Mouse (Mus musculus): ENCODE results near the gene 4930519G04Rik. TPM values are rescaled to one million over a fixed set of nuclear protein-coding genes. Genes with fewer than 3 reads are reported as not detected.
"Not testable (repeated sequence)": the region's sequence is repeated elsewhere in the genome, so short reads cannot be mapped to it uniquely, and the experiment has no call there.

Gene 4930519G04Rik
- polyA plus RNA-seq, 1 experiment, result not detected

- Histone ChIP-seq H3K27me3 (ENCODE audit: control insufficient read depth, insufficient read depth, insufficient read length) (no peaks in the 10 kb centered on the region), H3K4me3 (ENCODE audit: insufficient read depth, poor library complexity, severe bottlenecking) (no peak overlapping the region), H3K79me3 (ENCODE audit: low read depth) (no peaks in the 10 kb centered on the region), H3K36me3 (ENCODE audit: control insufficient read depth, insufficient read depth) (no peaks in the 10 kb centered on the region), H3K79me2 (ENCODE audit: control insufficient read depth, insufficient read depth) (no peaks in the 10 kb centered on the region), H3ac (ENCODE audit: control insufficient read depth, insufficient read length, low read depth) (no peak overlapping the region)
- TF ChIP-seq CTCF (IDR thresholded peaks at IDR 0.05; ENCODE audit: control insufficient read depth, insufficient read depth, insufficient read length), result no peak
- TF ChIP-seq MYOD1 (IDR thresholded peaks at IDR 0.05; ENCODE audit: control insufficient read depth, insufficient read length, low read depth), result no peak
- no peak for TF ChIP-seq FOSL1 (IDR thresholded peaks at IDR 0.05; ENCODE audit: insufficient read depth, low read length, poor library complexity, severe bottlenecking)
- no peak for TF ChIP-seq MAX (IDR thresholded peaks at IDR 0.05)
- TF ChIP-seq USF1 (IDR thresholded peaks at IDR 0.05; ENCODE audit: low read depth), result no peak
- TF ChIP-seq CEBPB (IDR thresholded peaks at IDR 0.05; ENCODE audit: low read depth), result no peak
- TF ChIP-seq MYOG (IDR thresholded peaks at IDR 0.05; ENCODE audit: control insufficient read depth, extremely low read depth, insufficient read length), result no peak
Observed at GRCm38 (mm10) chr5:114825978-114826691, 27.3 kb upstream of the 4930519G04Rik start.

GRCm38 (mm10) chr5:114827427-114827826, 26.0 kb upstream of the 4930519G04Rik start:
- no peaks in the 10 kb centered on the region for H3K79me3 ChIP-seq (ENCODE audit: low read depth)
- no peak overlapping the region for H3K4me3 ChIP-seq (ENCODE audit: insufficient read depth, poor library complexity, severe bottlenecking)
- no peaks in the 10 kb centered on the region for H3K27me3 ChIP-seq (ENCODE audit: control insufficient read depth, insufficient read depth, insufficient read length)
- H3K36me3 ChIP-seq (ENCODE audit: control insufficient read depth, insufficient read depth), result no peaks in the 10 kb centered on the region
- no peak overlapping the region for H3ac ChIP-seq (ENCODE audit: control insufficient read depth, insufficient read length, low read depth)
- TF ChIP-seq CTCF (IDR thresholded peaks at IDR 0.05; ENCODE audit: control insufficient read depth, insufficient read depth, insufficient read length), result no peak
- TF ChIP-seq USF1 (IDR thresholded peaks at IDR 0.05; ENCODE audit: low read depth), result no peak
- peak; percentile 78 for TF ChIP-seq CEBPB (IDR thresholded peaks at IDR 0.05; ENCODE audit: low read depth)
- TF ChIP-seq MYOG (IDR thresholded peaks at IDR 0.05; ENCODE audit: control insufficient read depth, extremely low read depth, insufficient read length), result no peak
- no peak for TF ChIP-seq FOSL1 (IDR thresholded peaks at IDR 0.05; ENCODE audit: insufficient read depth, low read length, poor library complexity, severe bottlenecking)
- TF ChIP-seq MYOD1 (IDR thresholded peaks at IDR 0.05; ENCODE audit: control insufficient read depth, insufficient read length, low read depth), result peak; percentile 74
- no peak for TF ChIP-seq MAX (IDR thresholded peaks at IDR 0.05)
- no peaks in the 10 kb centered on the region for H3K79me2 ChIP-seq (ENCODE audit: control insufficient read depth, insufficient read depth)

DNA sequence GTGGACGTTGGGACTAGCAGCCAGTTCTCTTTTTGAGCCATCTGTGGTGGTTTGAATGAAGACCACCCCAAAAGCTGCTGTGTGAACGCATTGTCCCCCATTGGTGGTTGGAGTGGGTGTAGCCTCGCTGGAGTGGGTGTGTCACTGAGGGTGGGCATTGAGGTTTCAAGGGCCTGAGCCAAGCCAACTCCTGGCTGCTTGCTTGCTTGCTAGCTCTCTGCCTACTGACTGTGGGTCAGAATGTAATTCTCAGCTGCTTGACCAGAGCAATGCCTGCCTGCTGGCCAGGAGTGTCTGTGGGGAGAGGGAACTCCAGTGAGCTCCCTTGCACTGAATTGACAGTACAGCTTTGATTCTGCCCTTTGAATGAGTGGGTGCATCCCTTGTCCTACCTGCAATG, 23.7 kb upstream of the 4930519G04Rik start:
- Histone ChIP-seq H3K27me3 (ENCODE audit: control insufficient read depth, insufficient read depth, insufficient read length) (no peaks in the 10 kb centered on the region), H3K4me3 (ENCODE audit: insufficient read depth, poor library complexity, severe bottlenecking) (no peak overlapping the region)

GRCm38 (mm10) chr5:114836886-114837285, 16.6 kb upstream of the 4930519G04Rik start:
- H3K79me3 ChIP-seq (ENCODE audit: low read depth), result no peaks in the 10 kb centered on the region
- no peak overlapping the region for H3ac ChIP-seq (ENCODE audit: control insufficient read depth, insufficient read length, low read depth)
- H3K79me2 ChIP-seq (ENCODE audit: control insufficient read depth, insufficient read depth), result no peaks in the 10 kb centered on the region
- no peaks in the 10 kb centered on the region for H3K27me3 ChIP-seq (ENCODE audit: control insufficient read depth, insufficient read depth, insufficient read length)
- TF ChIP-seq MAX (IDR thresholded peaks at IDR 0.05) (no peak), MYOG (IDR thresholded peaks at IDR 0.05; ENCODE audit: control insufficient read depth, extremely low read depth, insufficient read length) (no peak), CEBPB (IDR thresholded peaks at IDR 0.05; ENCODE audit: low read depth) (no peak), CTCF (IDR thresholded peaks at IDR 0.05; ENCODE audit: control insufficient read depth, insufficient read depth, insufficient read length) (no peak), FOSL1 (IDR thresholded peaks at IDR 0.05; ENCODE audit: insufficient read depth, low read length, poor library complexity, severe bottlenecking) (no peak), USF1 (IDR thresholded peaks at IDR 0.05; ENCODE audit: low read depth) (no peak), MYOD1 (IDR thresholded peaks at IDR 0.05; ENCODE audit: control insufficient read depth, insufficient read length, low read depth) (no peak)
- no peaks in the 10 kb centered on the region for H3K36me3 ChIP-seq (ENCODE audit: control insufficient read depth, insufficient read depth)
- H3K4me3 ChIP-seq (ENCODE audit: insufficient read depth, poor library complexity, severe bottlenecking), result no peak overlapping the region

More for the DNA sequence above, 23.7 kb upstream of the 4930519G04Rik start:
- Histone ChIP-seq H3K79me3 (ENCODE audit: low read depth) (no peaks in the 10 kb centered on the region), H3K79me2 (ENCODE audit: control insufficient read depth, insufficient read depth) (no peaks in the 10 kb centered on the region), H3ac (ENCODE audit: control insufficient read depth, insufficient read length, low read depth) (no peak overlapping the region), H3K36me3 (ENCODE audit: control insufficient read depth, insufficient read depth) (no peaks in the 10 kb centered on the region)
- TF ChIP-seq CTCF (IDR thresholded peaks at IDR 0.05; ENCODE audit: control insufficient read depth, insufficient read depth, insufficient read length) (no peak), FOSL1 (IDR thresholded peaks at IDR 0.05; ENCODE audit: insufficient read depth, low read length, poor library complexity, severe bottlenecking) (no peak), MAX (IDR thresholded peaks at IDR 0.05) (no peak), MYOD1 (IDR thresholded peaks at IDR 0.05; ENCODE audit: control insufficient read depth, insufficient read length, low read depth) (no peak), USF1 (IDR thresholded peaks at IDR 0.05; ENCODE audit: low read depth) (no peak), MYOG (IDR thresholded peaks at IDR 0.05; ENCODE audit: control insufficient read depth, extremely low read depth, insufficient read length) (no peak), CEBPB (IDR thresholded peaks at IDR 0.05; ENCODE audit: low read depth) (no peak)

DNA sequence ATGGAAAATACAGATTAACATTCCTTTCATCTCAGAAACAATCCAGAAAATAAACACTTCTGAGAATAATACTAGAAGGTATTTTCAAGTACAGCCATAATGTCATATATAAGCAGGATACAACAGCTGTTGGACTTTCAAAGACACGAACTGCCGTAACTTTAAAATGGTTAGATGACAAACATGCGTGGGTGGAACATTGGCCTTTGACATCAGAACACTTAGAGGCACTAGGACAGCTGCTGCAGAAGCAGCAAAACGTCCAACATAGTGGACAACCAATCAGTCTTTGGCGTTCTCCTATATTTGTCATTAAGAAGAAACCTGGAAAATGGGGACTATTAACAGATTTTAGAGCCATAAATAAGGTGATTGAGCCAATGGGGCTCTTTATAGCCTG, 13.0 kb upstream of the 4930519G04Rik start:
- H3K4me3 ChIP-seq (ENCODE audit: insufficient read depth, poor library complexity, severe bottlenecking); H3K79me2 ChIP-seq (ENCODE audit: control insufficient read depth, insufficient read depth); H3K79me3 ChIP-seq (ENCODE audit: low read depth); H3K36me3 ChIP-seq (ENCODE audit: control insufficient read depth, insufficient read depth); H3K27me3 ChIP-seq (ENCODE audit: control insufficient read depth, insufficient read depth, insufficient read length); H3ac ChIP-seq (ENCODE audit: control insufficient read depth, insufficient read length, low read depth): not testable (repeated sequence)
- TF ChIP-seq MYOD1 (IDR thresholded peaks at IDR 0.05; ENCODE audit: control insufficient read depth, insufficient read length, low read depth), result peak; percentile 10

DNA sequence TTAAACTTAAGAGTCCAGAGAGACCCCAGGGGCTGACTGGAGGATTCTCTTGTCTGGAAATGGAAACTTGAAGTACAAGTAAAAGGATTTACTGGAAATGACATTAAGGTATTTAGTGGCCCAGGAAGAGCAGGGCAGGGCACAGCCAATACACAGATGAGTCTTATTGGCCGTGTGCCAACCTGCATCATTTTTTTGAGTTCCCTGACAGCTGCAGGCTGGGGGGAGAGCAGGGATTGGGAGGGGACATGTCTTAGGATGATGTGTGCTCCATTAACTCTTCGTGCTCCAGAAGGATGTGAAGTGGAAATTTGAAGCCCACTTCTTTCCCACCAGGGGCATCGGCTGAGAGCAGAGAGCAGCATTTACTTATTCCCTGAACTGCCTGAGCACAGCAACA, 11.3 kb upstream of the 4930519G04Rik start:
- H3K27me3 ChIP-seq (ENCODE audit: control insufficient read depth, insufficient read depth, insufficient read length); H3K36me3 ChIP-seq (ENCODE audit: control insufficient read depth, insufficient read depth): not testable (repeated sequence)
- TF ChIP-seq MYOD1 (IDR thresholded peaks at IDR 0.05; ENCODE audit: control insufficient read depth, insufficient read length, low read depth), result peak; percentile 74

More for the DNA sequence above, 11.3 kb upstream of the 4930519G04Rik start:
- H3K4me3 ChIP-seq (ENCODE audit: insufficient read depth, poor library complexity, severe bottlenecking); H3K79me2 ChIP-seq (ENCODE audit: control insufficient read depth, insufficient read depth); H3ac ChIP-seq (ENCODE audit: control insufficient read depth, insufficient read length, low read depth); H3K79me3 ChIP-seq (ENCODE audit: low read depth): not testable (repeated sequence)
